Mouse (Mus musculus) CH12.LX (cell line): ENCODE data around the gene Dlg2.

Source experiments
- CTCF ChIP-seq, 2 experiments: IDR thresholded peaks in 1 of 2; conservative IDR thresholded peaks in 1 of 2; 2 replicates each; pipeline ENCODE4 v1.5.1; 2011 to 2012; ENCODE audit warnings: low read depth in 2 of 2, low read length in 2 of 2, improper control_type of control experiment in 1 of 2, inconsistent platforms in 1 of 2, mild to moderate bottlenecking in 1 of 2, moderate library complexity in 1 of 2
- EP300 ChIP-seq: IDR thresholded peaks from 2 replicates; pipeline ENCODE4 v1.6.1; 2011; ENCODE audit warnings: low read length, improper control_type of control experiment
- HCFC1 ChIP-seq: IDR thresholded peaks from 2 replicates; pipeline ENCODE4 v1.6.1; 2012; ENCODE audit warnings: low read depth, mild to moderate bottlenecking, inconsistent platforms, low read length, improper control_type of control experiment
- TCF12 ChIP-seq: IDR thresholded peaks from 2 replicates; pipeline ENCODE4 v1.6.1; 2014; ENCODE audit warnings: low read depth, mild to moderate bottlenecking, inconsistent platforms, low read length, improper control_type of control experiment
- USF1 ChIP-seq: IDR thresholded peaks from 2 replicates; pipeline ENCODE4 v1.6.1; 2014; ENCODE audit warnings: low read depth, mild to moderate bottlenecking, inconsistent platforms, low read length, improper control_type of control experiment

DNA sequence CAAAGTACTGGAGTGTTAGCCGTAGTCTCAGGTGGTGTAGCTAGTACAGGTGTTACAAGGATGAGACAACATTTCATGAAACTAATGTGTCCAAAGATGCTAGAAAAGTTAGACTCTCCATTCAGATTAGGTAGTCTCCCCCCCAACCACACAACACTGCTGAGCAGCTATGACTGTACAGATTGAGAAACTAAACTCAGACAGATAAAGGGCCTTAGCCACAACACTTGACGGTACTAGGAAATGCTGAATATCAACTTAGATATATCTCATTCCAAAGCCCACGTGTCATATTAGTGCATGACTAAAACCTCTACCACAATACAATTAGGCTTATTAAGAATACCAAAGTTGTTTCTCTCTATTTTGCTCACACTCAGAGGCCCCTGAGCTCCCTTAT lies 2006.9 kb downstream of the Dlg2 start:
- no peak for TF ChIP-seq TCF12
- TF ChIP-seq CTCF (conservative IDR thresholded peaks at IDR 0.05 in 1 of 2, IDR thresholded peaks at IDR 0.05 in 1 of 2; ENCODE audit: low read depth in 2 of 2, low read length in 2 of 2): no peak
- TF ChIP-seq EP300: no peak
- TF ChIP-seq HCFC1: no peak
- no peak for TF ChIP-seq USF1
